Mouse (Mus musculus) activated CD4-positive, CD25-positive, alpha-beta regulatory T cell, adult 4 months (primary cell): ENCODE results near the gene Oard1. TPM values are rescaled to one million over a fixed set of nuclear protein-coding genes. Genes with fewer than 3 reads are reported as not detected.

Experiments used
- ATAC-seq: one replicate; pipeline ENCODE4 v1.8.0; 2017
- polyA plus RNA-seq, 2 experiments: library from polyadenylated mRNA; unstranded; fragments of 100-300 nt; shearing (Covaris generic); gene quantifications; one replicate each; pipeline ENCODE4 v1.2.1; 2017

The Oard1 gene
- 10 to 100 TPM; 80.8 to 86.1 TPM for polyA plus RNA-seq

- peak; percentile 72 for ATAC-seq
These were observed at the start of gene Oard1, which contains the start of gene Nfya for GRCm38 (mm10) chr17:48409380-48410298. Gene Oard1, plus strand, starts transcription at chr17:48410014. Gene Nfya, minus strand, starts transcription at chr17:48409906.

DNA sequence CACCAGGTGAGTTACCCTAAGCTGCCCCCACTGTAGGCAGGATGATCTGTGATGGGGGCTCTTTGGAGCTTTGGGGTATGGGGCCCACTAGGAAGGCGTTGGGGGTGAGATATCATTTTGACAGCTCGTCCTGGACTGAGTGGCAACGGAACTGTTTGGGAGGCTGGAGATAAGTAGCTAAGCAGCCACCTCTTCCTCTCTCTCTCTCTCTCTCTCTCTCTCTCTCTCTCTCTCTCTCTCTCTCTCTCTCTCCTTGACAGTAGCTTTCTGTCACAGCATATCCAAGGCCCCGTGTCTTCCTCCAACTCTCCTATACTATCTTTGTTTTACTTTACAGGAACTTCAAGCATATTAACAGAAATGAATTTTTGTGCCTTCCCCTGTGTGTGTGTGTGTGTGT is 49.4 kb upstream of the Oard1 start:
- no peak for ATAC-seq

GRCm38 (mm10) chr17:48362346-48362745 is 47.5 kb upstream of the Oard1 start:
- no peak for ATAC-seq

DNA sequence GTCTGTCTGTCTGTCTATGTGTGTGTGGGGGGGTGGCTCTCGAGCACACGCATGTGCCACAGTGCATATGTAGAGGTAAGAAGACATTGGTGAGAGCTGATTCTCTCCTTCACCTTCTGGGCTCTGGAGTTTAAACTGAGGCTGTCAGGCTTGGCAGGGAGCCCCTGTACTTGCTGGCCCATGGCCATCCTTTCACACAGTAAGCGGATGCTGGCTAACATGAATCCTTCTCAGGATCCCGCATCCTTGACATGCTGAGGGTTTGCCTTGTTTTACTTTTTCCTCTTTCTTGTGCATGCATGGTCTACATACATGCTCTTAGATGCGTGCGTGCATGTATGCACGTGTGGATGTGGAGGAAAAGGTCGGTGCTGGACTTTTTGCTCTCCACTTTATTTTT is 46.8 kb upstream of the Oard1 start:
- ATAC-seq = no peak

DNA sequence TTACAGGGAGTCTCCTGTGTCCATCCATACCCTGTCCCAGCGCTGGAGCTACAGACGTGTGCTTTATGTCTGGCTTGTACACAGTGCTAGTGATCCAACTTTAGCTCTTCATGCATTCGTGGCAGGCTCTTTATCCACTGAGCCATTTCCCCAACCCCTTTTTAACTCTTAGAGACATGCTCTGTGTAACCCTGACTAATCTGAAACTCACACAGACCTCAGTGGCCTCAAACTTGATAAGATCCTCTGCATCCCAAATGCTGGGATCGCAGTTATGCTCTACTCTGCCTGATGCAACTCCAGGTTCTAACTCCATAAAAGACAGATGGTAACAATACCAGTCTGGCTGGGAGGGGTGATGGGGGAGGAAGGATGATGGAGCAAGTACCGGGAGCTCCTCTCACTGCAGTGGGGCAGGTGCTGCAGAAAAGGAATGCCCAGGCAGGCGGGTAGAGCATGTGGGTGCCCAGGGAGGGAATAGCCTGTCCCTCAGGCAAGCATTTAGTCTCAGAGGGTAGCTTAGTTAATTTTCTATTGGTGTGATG is 46.3 kb upstream of the Oard1 start:
- no peak for ATAC-seq

DNA sequence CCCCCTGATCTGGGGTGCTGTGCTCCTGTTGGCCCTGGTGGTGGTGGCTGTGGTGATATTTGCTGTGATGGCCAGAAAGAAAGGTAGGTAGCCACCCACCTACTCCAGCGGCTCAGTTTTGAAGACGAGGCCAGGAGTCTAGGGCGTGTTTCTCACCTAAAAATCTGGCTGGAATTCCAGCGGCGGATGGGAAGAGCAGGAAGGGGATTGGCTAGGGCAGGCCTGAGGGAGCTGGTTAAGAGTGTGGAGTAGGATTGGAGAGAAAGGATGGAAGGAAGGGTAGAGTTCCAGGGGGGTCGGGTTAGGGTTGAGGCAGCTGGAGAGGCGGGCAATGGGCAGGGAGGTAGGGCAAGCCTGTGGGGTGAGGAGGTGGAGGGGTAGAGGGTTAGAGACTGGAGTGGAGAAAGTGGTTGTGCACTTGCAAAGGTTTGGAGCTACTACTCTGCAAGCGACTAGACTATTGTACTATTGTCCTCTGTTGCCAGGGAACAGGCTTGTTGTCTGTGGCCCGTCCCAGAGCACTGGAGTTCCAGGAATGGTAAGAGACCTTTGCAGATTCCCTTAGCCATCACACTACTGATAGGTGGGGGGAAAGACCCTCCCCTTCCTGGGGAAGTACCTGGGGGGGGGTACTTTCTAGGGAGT is 44.2 kb upstream of the Oard1 start:
- no peak for ATAC-seq

DNA sequence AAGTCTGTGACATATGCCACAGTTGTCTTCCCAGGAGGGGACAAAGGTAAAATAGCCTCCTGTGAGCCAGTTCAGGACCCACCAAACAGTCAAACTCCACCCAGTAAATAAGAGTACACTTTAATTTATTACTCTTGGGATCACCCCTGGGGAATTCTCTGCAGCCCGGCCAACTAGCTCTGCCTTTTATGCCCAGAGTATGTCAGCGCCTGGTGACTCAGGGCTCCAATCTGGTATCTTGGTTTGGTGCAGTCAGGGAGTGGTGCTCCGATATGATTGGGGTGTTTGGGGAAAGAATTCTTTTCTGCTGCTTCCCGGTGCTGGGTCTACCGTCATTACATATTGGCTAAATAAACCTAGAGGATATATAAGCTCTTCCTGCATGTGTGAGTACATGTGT is 43.0 kb upstream of the Oard1 start:
- ATAC-seq = no peak

GRCm38 (mm10) chr17:48371621-48372020 is 38.2 kb upstream of the Oard1 start:
- ATAC-seq = no peak

DNA sequence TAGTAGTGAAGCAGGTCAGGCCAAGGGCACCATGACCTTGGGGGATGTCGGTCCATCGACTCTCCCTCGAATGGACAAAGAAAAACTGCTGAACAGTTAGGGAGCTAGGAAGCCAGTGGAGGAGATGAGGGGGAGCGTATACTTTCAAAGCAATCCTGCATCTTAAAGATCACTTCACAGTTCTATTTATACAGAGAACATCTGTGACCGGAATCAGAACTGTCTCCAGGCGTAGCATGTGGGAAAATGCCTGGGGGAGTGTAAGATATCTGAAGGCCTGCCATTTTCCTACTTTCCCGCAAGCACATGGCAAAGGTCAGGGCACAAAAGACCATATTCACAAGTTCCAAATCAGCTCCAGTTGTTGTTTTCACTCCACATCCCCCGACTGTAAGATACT is 36.8 kb upstream of the Oard1 start:
- no peak for ATAC-seq

DNA sequence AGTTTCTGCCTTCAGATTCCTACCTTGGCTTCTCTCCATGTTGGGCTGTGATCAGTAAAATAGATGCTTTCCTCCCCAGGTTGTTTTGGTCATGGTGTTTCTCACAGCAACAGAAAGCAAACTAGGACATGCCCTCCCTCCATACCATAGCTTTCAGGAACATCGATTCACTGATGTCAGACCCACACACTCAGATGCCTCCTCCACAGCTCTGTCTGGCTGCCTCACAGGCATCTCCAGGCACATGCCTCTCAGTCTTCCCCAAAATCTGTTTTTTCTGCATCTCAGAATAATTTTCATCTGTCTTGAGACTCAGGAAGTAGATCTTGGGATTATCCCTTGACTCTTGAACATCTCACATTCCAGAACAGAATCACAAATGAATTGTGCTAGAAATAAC is 33.7 kb upstream of the Oard1 start:
- no peak for ATAC-seq

DNA sequence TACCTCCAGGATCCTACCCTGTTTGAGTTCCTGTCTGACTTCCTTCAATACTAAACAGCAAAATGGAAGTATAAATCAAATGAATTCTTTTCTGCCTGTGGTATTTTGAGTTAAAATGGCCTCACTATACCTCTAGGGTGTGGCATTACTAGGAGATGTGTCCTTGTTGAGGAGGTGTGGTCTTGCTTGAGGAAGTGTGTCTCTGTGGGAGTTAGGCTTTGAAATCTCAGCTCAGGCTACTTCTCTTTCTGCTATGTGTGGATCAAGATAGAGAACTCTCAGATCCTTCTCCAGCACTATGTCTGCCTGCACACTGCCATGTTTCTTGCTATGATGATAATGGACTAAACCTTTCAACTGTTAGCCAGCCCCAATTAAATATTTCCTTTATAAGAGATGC is 30.8 kb upstream of the Oard1 start:
- ATAC-seq = no peak

- ATAC-seq = no peak
These were observed 23.9 kb upstream of the Oard1 start for GRCm38 (mm10) chr17:48385786-48386461.

- no peak for ATAC-seq
These were observed 21.1 kb upstream of the Oard1 start for GRCm38 (mm10) chr17:48388666-48389065.

- ATAC-seq = no peak
These were observed 20.4 kb upstream of the Oard1 start for GRCm38 (mm10) chr17:48389442-48389841.

GRCm38 (mm10) chr17:48391446-48391845 is 18.4 kb upstream of the Oard1 start:
- no peak for ATAC-seq

- ATAC-seq = no peak
These were observed 17.2 kb upstream of the Oard1 start for GRCm38 (mm10) chr17:48392616-48393015.

GRCm38 (mm10) chr17:48401710-48402109 is 8.1 kb upstream of the Oard1 start:
- ATAC-seq = no peak

DNA sequence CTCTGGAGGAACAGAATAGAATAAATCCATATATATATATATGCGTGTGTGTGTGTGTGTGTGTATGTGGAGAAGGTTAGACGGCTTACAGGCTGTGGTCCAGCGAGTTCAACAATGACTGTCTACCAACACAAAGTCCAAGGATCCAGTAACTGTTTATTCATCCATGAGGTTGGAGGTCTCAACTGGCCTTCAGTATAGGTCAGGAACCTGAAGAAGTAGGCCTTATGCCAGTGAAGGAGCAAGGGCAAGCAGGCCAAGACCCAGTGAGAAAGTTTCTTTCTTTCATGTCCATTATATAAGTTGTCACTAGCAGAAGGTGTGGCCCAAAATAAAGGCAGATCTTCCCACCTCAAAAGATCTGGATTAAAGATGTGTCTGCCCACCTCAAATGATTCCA is 7.1 kb upstream of the Oard1 start:
- ATAC-seq = no peak

DNA sequence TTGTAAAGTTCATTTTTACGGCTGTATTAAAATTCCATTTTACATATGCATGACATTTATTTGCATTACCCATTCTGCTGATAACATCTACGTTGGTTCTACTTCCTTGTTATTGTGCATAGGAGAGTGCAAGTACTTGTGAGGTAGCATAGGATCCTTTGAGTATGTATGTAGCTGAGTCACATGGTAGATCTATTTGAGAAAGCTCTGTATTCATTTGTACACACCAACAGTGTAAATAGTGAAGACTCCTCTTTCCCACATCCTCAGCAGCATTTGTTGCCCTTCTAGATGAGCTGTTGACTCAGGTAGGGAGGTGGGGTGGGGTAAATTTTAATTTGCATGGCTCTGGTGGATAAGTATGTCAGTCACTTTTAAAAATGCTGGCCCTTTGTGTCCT is 6.0 kb upstream of the Oard1 start:
- peak; percentile 58 for ATAC-seq

DNA sequence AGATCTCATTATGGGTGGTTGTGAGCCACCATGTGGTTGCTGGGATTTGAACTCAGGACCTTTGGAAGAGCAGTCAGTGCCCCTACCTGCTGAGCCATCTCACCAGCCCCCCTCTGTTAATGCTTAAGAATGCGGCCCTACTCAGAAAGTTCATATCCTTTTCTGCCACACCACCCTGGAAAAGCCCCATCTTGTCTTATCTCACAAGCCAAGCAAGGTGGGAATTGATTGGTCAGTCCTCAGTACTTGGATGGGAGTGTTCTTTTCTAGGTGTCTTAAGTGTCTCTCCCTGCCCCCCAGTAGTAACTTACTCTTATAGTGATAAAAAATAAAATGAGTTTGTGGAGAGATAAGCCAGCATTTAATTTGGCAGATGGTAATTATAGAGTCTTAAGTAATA is 5.1 kb upstream of the Oard1 start:
- ATAC-seq = no peak

GRCm38 (mm10) chr17:48407154-48407553 is 2.7 kb upstream of the Oard1 start:
- ATAC-seq = no peak

DNA sequence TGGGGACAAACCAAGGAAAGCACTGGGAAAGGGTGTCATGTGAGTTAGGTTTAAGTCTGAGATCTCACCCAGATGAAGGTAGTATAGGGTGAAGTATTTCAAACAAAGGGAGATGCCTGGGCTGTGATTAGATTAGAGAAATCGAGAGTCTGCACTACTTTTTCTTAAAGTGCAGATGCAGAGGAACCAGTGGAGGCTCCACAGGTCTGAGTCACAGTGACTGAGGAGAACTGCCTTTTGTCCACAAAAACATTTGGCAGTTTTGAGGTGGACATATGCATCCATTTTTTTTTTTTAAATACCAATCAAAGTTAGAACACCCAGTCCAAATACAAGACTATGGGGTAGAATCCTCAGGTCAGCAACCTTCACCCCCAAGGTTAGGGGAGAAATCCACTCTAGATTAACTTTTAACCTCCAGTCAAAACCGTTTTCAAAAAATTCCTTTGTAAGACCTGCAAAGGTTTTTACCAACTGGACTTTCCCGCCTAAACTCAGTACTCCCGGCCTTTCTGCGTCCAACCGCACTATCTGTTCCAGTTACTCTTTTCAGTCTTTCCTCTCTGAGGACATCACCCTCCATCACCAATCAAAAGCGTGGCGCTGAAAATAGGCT is 1.8 kb upstream of the Oard1 start:
- no peak for ATAC-seq
